Mouse (Mus musculus) adrenal gland, postnatal 14 days (tissue): Measurements from ENCODE around the gene Ctdnep1. TPM values are rescaled to one million over a fixed set of nuclear protein-coding genes. Genes with fewer than 3 reads are reported as not detected.

ENCODE experiments used
- DNase-seq: peaks from one replicate; pipeline ENCODE4 v3.0.0; 2021; ENCODE audit warnings: mixed read lengths
- long read RNA-seq, 2 experiments: library from polyadenylated mRNA; stranded (forward); transcript quantifications; one replicate each; pipeline ENCODE4 v2.0.0; 2021
- total RNA-seq: library from RNA; stranded (reverse); gene quantifications from 2 replicates; pipeline ENCODE4 v1.2.3, GENCODE M21; 2021

Ctdnep1 gene
- total RNA-seq, result 128 and 129 TPM in 2 replicates
- long read RNA-seq, experiment 1, transcript Ctdnep1-201 (8 exons, 1,627 nt), result major isoform, 11 of 19 reads
- long read RNA-seq, experiment 1, partial matches to known transcripts, result 7 of 19 reads
- long read RNA-seq, experiment 1, other reads (novel, unspliced or antisense), result 1 of 19 reads
- long read RNA-seq, experiment 2, transcript Ctdnep1-201 (8 exons, 1,627 nt), result major isoform, 10 of 21 reads
- long read RNA-seq, experiment 2, partial matches to known transcripts, result 7 of 21 reads
- long read RNA-seq, experiment 2, other reads (novel, unspliced or antisense), result 4 of 21 reads

- peak; percentile 49 for DNase-seq
Measured at GRCm38 (mm10) chr11:69981141-69981762, at the start of gene Ctdnep1. TSS of gene Ctdnep1 (plus strand) at chr11:69981156.

GRCm38 (mm10) chr11:69931769-69932168, 49.2 kb upstream of the Ctdnep1 start:
- DNase-seq, result no peak

GRCm38 (mm10) chr11:69932254-69932653, 48.7 kb upstream of the Ctdnep1 start:
- DNase-seq, result peak; percentile 18

- no peak for DNase-seq
Measured at GRCm38 (mm10) chr11:69933066-69933465, 47.9 kb upstream of the Ctdnep1 start.

GRCm38 (mm10) chr11:69934169-69934568, 46.8 kb upstream of the Ctdnep1 start:
- peak; percentile 98 for DNase-seq

GRCm38 (mm10) chr11:69934681-69935080, 46.3 kb upstream of the Ctdnep1 start:
- no peak for DNase-seq

GRCm38 (mm10) chr11:69935137-69935879, 45.6 kb upstream of the Ctdnep1 start, which contains the start of gene Ybx2:
TSS of gene Ybx2 (plus strand) at chr11:69935796.
- peak; percentile 94 for DNase-seq

GRCm38 (mm10) chr11:69936156-69936555, 44.8 kb upstream of the Ctdnep1 start:
- DNase-seq, result peak; percentile 55

- DNase-seq, result no peak
Measured at GRCm38 (mm10) chr11:69936714-69937347, 44.1 kb upstream of the Ctdnep1 start.

GRCm38 (mm10) chr11:69937385-69937784, 43.6 kb upstream of the Ctdnep1 start:
- peak; percentile 81 for DNase-seq

- peak; percentile 14 for DNase-seq
Measured at GRCm38 (mm10) chr11:69937834-69938233, 43.1 kb upstream of the Ctdnep1 start.

- DNase-seq, result peak; percentile 17
Measured at GRCm38 (mm10) chr11:69938401-69938979, 42.5 kb upstream of the Ctdnep1 start.

GRCm38 (mm10) chr11:69939181-69939580, 41.8 kb upstream of the Ctdnep1 start:
- DNase-seq, result peak; percentile 46

- no peak for DNase-seq
Measured at GRCm38 (mm10) chr11:69939731-69940130, 41.2 kb upstream of the Ctdnep1 start.

- no peak for DNase-seq
Measured at GRCm38 (mm10) chr11:69940962-69941361, 40.0 kb upstream of the Ctdnep1 start.

GRCm38 (mm10) chr11:69945216-69945615, 35.7 kb upstream of the Ctdnep1 start:
- peak; percentile 81 for DNase-seq

GRCm38 (mm10) chr11:69945997-69946891, 34.7 kb upstream of the Ctdnep1 start:
- DNase-seq, result peak; percentile 9

GRCm38 (mm10) chr11:69947337-69948065, 33.5 kb upstream of the Ctdnep1 start:
- peak; percentile 86 for DNase-seq

GRCm38 (mm10) chr11:69948066-69948762, 32.7 kb upstream of the Ctdnep1 start, which contains the start of gene Slc2a4:
TSS of gene Slc2a4 (minus strand) at chr11:69948188.
- DNase-seq, result peak; percentile 98

- peak; percentile 93 for DNase-seq
Measured at GRCm38 (mm10) chr11:69948763-69949150, 32.2 kb upstream of the Ctdnep1 start.
